Mouse (Mus musculus): ENCODE results near the gene Grin2a.

DNA sequence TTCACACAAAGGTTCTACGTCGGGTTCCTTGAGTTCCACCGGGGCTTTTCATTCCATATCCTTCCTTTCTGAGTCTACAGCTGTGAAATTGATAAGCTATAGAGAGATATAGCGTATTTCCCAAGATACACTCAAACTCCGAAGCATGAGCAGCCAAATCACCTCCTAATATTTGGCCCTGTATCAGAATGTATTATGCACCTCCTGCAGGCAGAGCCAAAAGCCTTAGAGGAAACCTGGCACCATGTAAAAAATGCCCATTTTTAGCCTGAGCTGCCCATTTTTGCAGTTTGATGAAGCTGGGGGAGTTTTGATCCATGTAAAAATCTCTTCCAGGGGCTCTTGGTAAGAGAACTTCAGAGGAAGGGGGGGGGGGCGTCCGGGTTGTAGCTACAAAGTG lies 54.6 kb downstream of the Grin2a start:
- TF ChIP-seq TAL1 (IDR thresholded peaks at IDR 0.05; ENCODE audit: low read length) (no peak), GATA1 (IDR thresholded peaks at IDR 0.05; ENCODE audit: low read length) (no peak)
